Comparison of ENCODE assay signal across 14 mouse cellular contexts in the genomic region with DNA sequence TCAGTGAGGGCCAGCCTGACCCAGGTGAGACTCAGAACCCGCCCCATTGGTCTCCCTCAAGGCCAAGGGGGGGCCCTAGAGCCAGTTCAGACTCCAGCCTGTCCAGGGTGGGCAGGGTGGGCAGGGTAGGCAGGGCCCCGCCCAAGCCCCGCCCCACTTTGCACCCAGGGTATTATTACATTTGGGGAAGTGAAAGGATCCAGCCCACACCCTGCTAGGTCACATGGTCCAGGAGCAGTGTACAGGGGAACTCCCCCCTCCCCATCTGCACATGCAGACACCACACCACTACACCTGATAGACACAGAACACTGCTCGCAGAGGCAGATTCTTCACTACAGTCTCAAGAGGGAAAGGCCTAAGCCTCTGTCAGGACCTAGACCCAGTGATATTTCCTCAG. TPM values are rescaled to one million over a fixed set of nuclear protein-coding genes. Genes with fewer than 3 reads are reported as not detected.
A peak's percentile ranks its signal among the peaks of the same experiment; 100 is the strongest.
DNase-seq lines count a peak whose midpoint lies in the region; ATAC-seq and TF ChIP-seq lines count a peak whose summit lies in the region.
"Had no signal": no experiment of that assay in that cellular context is flagged by ENCODE, and none has a peak within 500 bp of the region (broad histone marks: within the 10 kb centered on the region; RNA-seq: fewer than 3 reads in every experiment).

No protein-coding gene starts in this region.

- H3K36me3 ChIP-seq in MEL (ENCODE audit: control insufficient read depth in 1 of 2, insufficient read depth in 2 of 2, low read length in 2 of 2): peaks cover 3 to 10% of the 10 kb centered on the region in 2 experiments
- H3K36me3 ChIP-seq in liver, embryonic 16.5 days (ENCODE audit: control insufficient read depth, insufficient read depth): no peaks in the 10 kb centered on the region; the same call in 1 of the 2 replicates
- 0 out of 2 replicates have a peak, but pooled peaks cover 3% of the 10 kb centered on the region for H3K36me3 ChIP-seq in stomach, embryonic 15.5 days
- H3K36me3 ChIP-seq: neural tube, embryonic 12.5 days had no signal

- no peak overlapping the region for H3K9ac ChIP-seq in MEL (ENCODE audit: control insufficient read depth, low read depth, low read length, poor library complexity, severe bottlenecking)
- no peak overlapping the region for H3K9ac ChIP-seq in liver, embryonic 16.5 days (ENCODE audit: low read depth, low read length)
- no peak overlapping the region for H3K9ac ChIP-seq in stomach, embryonic 15.5 days
- H3K9ac ChIP-seq: embryonic facial prominence, embryonic 12.5 days; midbrain, embryonic 13.5 days; neural tube, embryonic 12.5 days had no signal

- peaks cover 2 to 6% of the 10 kb centered on the region in 2 experiments; a peak in 3 of 4 replicates for H3K4me1 ChIP-seq in MEL (ENCODE audit: control insufficient read depth in 1 of 2, insufficient read depth in 2 of 2, low read length in 2 of 2)
- peaks cover 4% of the 10 kb centered on the region for H3K4me1 ChIP-seq in liver, embryonic 16.5 days (ENCODE audit: control insufficient read depth, low read depth, low read length)
- H3K4me1 ChIP-seq in stomach, embryonic 15.5 days: peaks cover 3% of the 10 kb centered on the region; the same call in 1 of the 2 replicates
- H3K4me1 ChIP-seq: embryonic facial prominence, embryonic 12.5 days; midbrain, embryonic 13.5 days; neural tube, embryonic 12.5 days had no signal

- ATAC-seq in liver, embryonic 16.5 days (ENCODE audit: low read depth): 0 out of 2 replicates have a peak, but pooled peaks have one; percentile 19
- ATAC-seq in stomach, embryonic 15.5 days (ENCODE audit: insufficient read depth, low FRiP score, low read depth): 0 out of 2 replicates have a peak, but pooled peaks have one; percentile 19
- ATAC-seq in megakaryocyte-erythroid progenitor cell, adult 5-6 weeks (replicated peaks; ENCODE audit: low FRiP score, low TSS enrichment, poor library complexity, severe bottlenecking): no peak
- ATAC-seq: midbrain, embryonic 13.5 days had no signal

- no peak for TF ChIP-seq RAD21 in MEL (IDR thresholded peaks at IDR 0.05; ENCODE audit: low read depth, low read length)

- WGBS in liver, embryonic 16.5 days (ENCODE audit: insufficient replicate concordance): 60% methylated on average over 4 of the region's 4 CpGs
- WGBS in stomach, embryonic 15.5 days: 78% methylated on average over 4 of the region's 4 CpGs

- peak; percentile 69 for DNase-seq in lung, postnatal 36 days
- DNase-seq in lung, adult 18-20 months: no peak
- DNase-seq in MEL (ENCODE audit: low read depth, low spot score): peak; percentile 55
- DNase-seq in kidney, postnatal 10 days: no peak
- DNase-seq: heart, postnatal 4 days; kidney, adult 11 months; lung, adult 2 months had no signal

- no peaks in the 10 kb centered on the region for H3K27me3 ChIP-seq in MEL (ENCODE audit: control insufficient read depth in 1 of 2, insufficient read depth in 2 of 2, low read length in 2 of 2)
- no peaks in the 10 kb centered on the region for H3K27me3 ChIP-seq in liver, embryonic 16.5 days (ENCODE audit: control insufficient read depth, insufficient read depth, low read depth, low read length)
- H3K27me3 ChIP-seq in stomach, embryonic 15.5 days (replicated peaks): no peaks in the 10 kb centered on the region
- H3K27me3 ChIP-seq: embryonic facial prominence, embryonic 12.5 days; midbrain, embryonic 13.5 days; neural tube, embryonic 12.5 days had no signal

- no peak overlapping the region for H3K4me3 ChIP-seq in MEL (ENCODE audit: control insufficient read depth in 1 of 2, insufficient read depth in 1 of 2, low read depth in 2 of 2, low read length in 2 of 2)
- no peak overlapping the region for H3K4me3 ChIP-seq in liver, embryonic 16.5 days (ENCODE audit: low read depth, low read length)
- no peak overlapping the region for H3K4me3 ChIP-seq in stomach, embryonic 15.5 days (replicated peaks)
- H3K4me3 ChIP-seq: embryonic facial prominence, embryonic 12.5 days; forebrain, embryonic 10.5 days; midbrain, embryonic 13.5 days; neural tube, embryonic 12.5 days had no signal

- H3K4me2 ChIP-seq in liver, embryonic 16.5 days (ENCODE audit: low read depth, low read length): no peak overlapping the region
- H3K4me2 ChIP-seq in stomach, embryonic 15.5 days: no peak overlapping the region
- H3K4me2 ChIP-seq: embryonic facial prominence, embryonic 12.5 days; midbrain, embryonic 13.5 days; neural tube, embryonic 12.5 days had no signal

- no peaks in the 10 kb centered on the region; the same call in 1 of the 2 replicates for H3K79me2 ChIP-seq in MEL (ENCODE audit: control insufficient read depth, insufficient read depth, low read length, poor library complexity)

- TF ChIP-seq CTCF in MEL (IDR thresholded peaks at IDR 0.05 in 2 of 3, conservative IDR thresholded peaks at IDR 0.05 in 1 of 3; ENCODE audit: control insufficient read depth in 1 of 3, insufficient read depth in 1 of 3, low read depth in 2 of 3, low read length in 3 of 3, poor library complexity in 1 of 3, severe bottlenecking in 1 of 3): no peak

- H3K27ac ChIP-seq in MEL (ENCODE audit: control insufficient read depth, low read depth, low read length): no peak overlapping the region
- H3K27ac ChIP-seq in liver, embryonic 16.5 days (ENCODE audit: low read length): no peak overlapping the region
- H3K27ac ChIP-seq in stomach, embryonic 15.5 days: no peak overlapping the region
- H3K27ac ChIP-seq: embryonic facial prominence, embryonic 12.5 days; forebrain, embryonic 10.5 days; midbrain, embryonic 13.5 days; neural tube, embryonic 12.5 days had no signal

- no peaks in the 10 kb centered on the region for H3K9me3 ChIP-seq in MEL (replicated peaks; ENCODE audit: insufficient read depth, low read length)
- no peaks in the 10 kb centered on the region for H3K9me3 ChIP-seq in liver, embryonic 16.5 days (replicated peaks; ENCODE audit: control insufficient read depth, low read length)
- H3K9me3 ChIP-seq in stomach, embryonic 15.5 days: no peaks in the 10 kb centered on the region
- H3K9me3 ChIP-seq: embryonic facial prominence, embryonic 12.5 days; forebrain, embryonic 10.5 days; midbrain, embryonic 13.5 days; neural tube, embryonic 12.5 days had no signal

- TF ChIP-seq EP300 in MEL (IDR thresholded peaks at IDR 0.05; ENCODE audit: low read depth in 1 of 2, low read length in 2 of 2): no peak

- TF ChIP-seq POLR2A in MEL (IDR thresholded peaks at IDR 0.05; ENCODE audit: control insufficient read depth in 1 of 2, insufficient read depth in 1 of 2, low read depth in 1 of 2, low read length in 2 of 2, poor library complexity in 1 of 2): no peak

TF ChIP-seq in MEL, 35 proteins besides CTCF, POLR2A, EP300 and RAD21:
- TF ChIP-seq USF1 (IDR thresholded peaks at IDR 0.05; ENCODE audit: low read depth, low read length): peak; percentile 88
- no peak for TF ChIP-seq MYB (IDR thresholded peaks at IDR 0.05; ENCODE audit: low read depth, low read length)
- no peak for TF ChIP-seq TBP (IDR thresholded peaks at IDR 0.05; ENCODE audit: low read depth, low read length)
- peak in 1 of 2 experiments; percentile 32; a peak in 1 of 4 replicates for TF ChIP-seq USF2 (IDR thresholded peaks at IDR 0.05; ENCODE audit: borderline replicate concordance in 1 of 2, insufficient read depth in 1 of 2, low read depth in 1 of 2, low read length in 2 of 2)
- no peak for TF ChIP-seq RCOR1 (IDR thresholded peaks at IDR 0.05; ENCODE audit: low read depth, low read length)
- TF ChIP-seq MAX (IDR thresholded peaks at IDR 0.05; ENCODE audit: low read length): 0 out of 2 replicates have a peak, but pooled peaks have one; percentile 27
- TF ChIP-seq CHD2 (IDR thresholded peaks at IDR 0.05; ENCODE audit: low read length): no peak
- no peak for TF ChIP-seq NRF1 (IDR thresholded peaks at IDR 0.05; ENCODE audit: insufficient read depth, low read depth, low read length, poor library complexity, severe bottlenecking)
- TF ChIP-seq MEF2A (IDR thresholded peaks at IDR 0.05; ENCODE audit: extremely low read depth, insufficient replicate concordance, low read depth, low read length, poor library complexity, severe bottlenecking): no peak
- TF ChIP-seq ZMIZ1 (IDR thresholded peaks at IDR 0.05; ENCODE audit: low read depth, low read length): no peak

RNA-seq across cellular contexts. Expression of gene Prkcd, which starts 18.3 kb away (rescaled TPM):
- total RNA-seq in MEL (2012; rRNA removed): 33.9 and 37.4 TPM in 2 replicates
- polyA plus RNA-seq in MEL (2012; ENCODE audit: insufficient read depth in 1 of 2, insufficient read length in 2 of 2, low read depth in 1 of 2, low replicate concordance in 2 of 2, missing spikeins in 1 of 2): 10 to 100 TPM in 1 of 2 experiments, not detected in 1; 72.7 TPM
- polyA plus RNA-seq in liver, embryonic 16.5 days (2015; fragmentation: Nextera tagmentation; extraction: Ambion mirVana): 16.3 and 16.4 TPM in 2 replicates
- polyA plus RNA-seq in stomach, embryonic 15.5 days (2015; fragmentation: Nextera tagmentation; extraction: Ambion mirVana): 56.2 and 59.1 TPM in 2 replicates
- total RNA-seq in megakaryocyte-erythroid progenitor cell, adult 5-6 weeks (2014; fragmentation: Nextera tagmentation): 33.4 and 47.3 TPM in 2 replicates
- 20.7 and 32.0 TPM in 2 replicates for total RNA-seq in megakaryocyte-erythroid progenitor cell, adult 5-6 weeks (2017)

RNA-seq across cellular contexts. Expression of gene Rft1, which starts 46.5 kb away (rescaled TPM):
- total RNA-seq in MEL (2012; rRNA removed): 8.0 and 9.1 TPM in 2 replicates
- 10 to 100 TPM in 1 of 2 experiments, not detected in 1; 11.3 TPM for polyA plus RNA-seq in MEL (2012; ENCODE audit: insufficient read depth in 1 of 2, insufficient read length in 2 of 2, low read depth in 1 of 2, low replicate concordance in 2 of 2, missing spikeins in 1 of 2)
- polyA plus RNA-seq in liver, embryonic 16.5 days (2015; fragmentation: Nextera tagmentation; extraction: Ambion mirVana): 3.9 and 4.1 TPM in 2 replicates
- polyA plus RNA-seq in stomach, embryonic 15.5 days (2015; fragmentation: Nextera tagmentation; extraction: Ambion mirVana): 14.7 and 17.3 TPM in 2 replicates
- 15.4 and 23.5 TPM in 2 replicates for total RNA-seq in megakaryocyte-erythroid progenitor cell, adult 5-6 weeks (2014; fragmentation: Nextera tagmentation)
- 7.6 and 18.7 TPM in 2 replicates for total RNA-seq in megakaryocyte-erythroid progenitor cell, adult 5-6 weeks (2017)

RNA-seq across cellular contexts. Expression of gene Tkt, which starts 59.5 kb away (rescaled TPM):
- total RNA-seq in MEL (2012; rRNA removed): 636 and 640 TPM in 2 replicates
- polyA plus RNA-seq in MEL (2012; ENCODE audit: insufficient read depth in 1 of 2, insufficient read length in 2 of 2, low read depth in 1 of 2, low replicate concordance in 2 of 2, missing spikeins in 1 of 2): 1,000 to 10,000 TPM in 1 of 2 experiments, 100 to 1,000 TPM in 1; 115 to 1,273 TPM
- polyA plus RNA-seq in liver, embryonic 16.5 days (2015; fragmentation: Nextera tagmentation; extraction: Ambion mirVana): 175 and 178 TPM in 2 replicates
- polyA plus RNA-seq in stomach, embryonic 15.5 days (2015; fragmentation: Nextera tagmentation; extraction: Ambion mirVana): 270 and 299 TPM in 2 replicates
- total RNA-seq in megakaryocyte-erythroid progenitor cell, adult 5-6 weeks (2014; fragmentation: Nextera tagmentation): 485 and 613 TPM in 2 replicates
- total RNA-seq in megakaryocyte-erythroid progenitor cell, adult 5-6 weeks (2017): 500 and 571 TPM in 2 replicates

Comparison
In these comparisons a context has a peak if more than half of its experiments do, and no peak if none do; other contexts are left out.
1. DNase-seq: peak in lung, postnatal 36 days (single experiment) and MEL (single experiment); none in lung, adult 18-20 months (0 of 2) and kidney, postnatal 10 days (single experiment).